Mouse (Mus musculus): Measurements from ENCODE around the gene Asic4. TPM values are rescaled to one million over a fixed set of nuclear protein-coding genes. Genes with fewer than 3 reads are reported as not detected.

Gene Asic4
- total and polyA plus RNA-seq, 3 experiments = 0.18 to 0.19 TPM; not detected in 1

- H3K36me3 ChIP-seq (ENCODE audit: control insufficient read depth in 1 of 2, insufficient read depth in 2 of 2, low read length in 2 of 2) = no peaks in the 10 kb centered on the region
- H3K4me1 ChIP-seq (ENCODE audit: control insufficient read depth in 1 of 2, insufficient read depth in 2 of 2, low read length in 2 of 2) = no peaks in the 10 kb centered on the region
- H3K4me3 ChIP-seq (ENCODE audit: control insufficient read depth in 1 of 2, insufficient read depth in 1 of 2, low read depth in 2 of 2, low read length in 2 of 2) = no peak overlapping the region
- 0 out of 4 replicates have a peak, but pooled peaks cover 0 to 1% of the 10 kb centered on the region in 2 experiments for H3K27me3 ChIP-seq (ENCODE audit: control insufficient read depth in 1 of 2, insufficient read depth in 2 of 2, low read length in 2 of 2)
- no peaks in the 10 kb centered on the region for H3K9me3 ChIP-seq (replicated peaks; ENCODE audit: insufficient read depth, low read length)
- no peak for DNase-seq (ENCODE audit: low read depth, low spot score)
- H3K27ac ChIP-seq (ENCODE audit: control insufficient read depth, low read depth, low read length) = no peak overlapping the region
- H3K79me2 ChIP-seq (ENCODE audit: control insufficient read depth, insufficient read depth, low read length, poor library complexity) = no peaks in the 10 kb centered on the region
- no peak overlapping the region for H3K9ac ChIP-seq (ENCODE audit: control insufficient read depth, low read depth, low read length, poor library complexity, severe bottlenecking)
- TF ChIP-seq MAZ (IDR thresholded peaks at IDR 0.05; ENCODE audit: low read depth, low read length) (no peak), SMC3 (IDR thresholded peaks at IDR 0.05; ENCODE audit: low read depth, low read length) (no peak), RAD21 (IDR thresholded peaks at IDR 0.05; ENCODE audit: low read depth, low read length) (no peak), MYB (IDR thresholded peaks at IDR 0.05; ENCODE audit: low read depth, low read length) (no peak), EP300 (IDR thresholded peaks at IDR 0.05; ENCODE audit: low read depth in 1 of 2, low read length in 2 of 2) (no peak), TCF12 (IDR thresholded peaks at IDR 0.05; ENCODE audit: low read depth, low read length) (no peak), MXI1 (IDR thresholded peaks at IDR 0.05; ENCODE audit: low read depth, low read length) (no peak), CHD2 (IDR thresholded peaks at IDR 0.05; ENCODE audit: low read length) (no peak), CHD1 (IDR thresholded peaks at IDR 0.05; ENCODE audit: low read depth, low read length) (no peak)
These were observed 42.4 kb downstream of the Asic4 start for GRCm38 (mm10) chr1:75492579-75493170.

- H3K27ac ChIP-seq (ENCODE audit: control insufficient read depth, low read depth, low read length) = no peak overlapping the region
- no peaks in the 10 kb centered on the region for H3K79me2 ChIP-seq (ENCODE audit: control insufficient read depth, insufficient read depth, low read length, poor library complexity)
- peak; percentile 29 for DNase-seq (ENCODE audit: low read depth, low spot score)
- no peaks in the 10 kb centered on the region for H3K4me1 ChIP-seq (ENCODE audit: control insufficient read depth in 1 of 2, insufficient read depth in 2 of 2, low read length in 2 of 2)
- H3K27me3 ChIP-seq (ENCODE audit: control insufficient read depth in 1 of 2, insufficient read depth in 2 of 2, low read length in 2 of 2) = 0 out of 4 replicates have a peak, but pooled peaks cover 0 to 1% of the 10 kb centered on the region in 2 experiments
- H3K9ac ChIP-seq (ENCODE audit: control insufficient read depth, low read depth, low read length, poor library complexity, severe bottlenecking) = no peak overlapping the region
- no peak overlapping the region for H3K4me3 ChIP-seq (ENCODE audit: control insufficient read depth in 1 of 2, insufficient read depth in 1 of 2, low read depth in 2 of 2, low read length in 2 of 2)
- H3K9me3 ChIP-seq (replicated peaks; ENCODE audit: insufficient read depth, low read length) = no peaks in the 10 kb centered on the region
- no peaks in the 10 kb centered on the region for H3K36me3 ChIP-seq (ENCODE audit: control insufficient read depth in 1 of 2, insufficient read depth in 2 of 2, low read length in 2 of 2)
- TF ChIP-seq CTCF (IDR thresholded peaks at IDR 0.05 in 2 of 3, conservative IDR thresholded peaks at IDR 0.05 in 1 of 3; ENCODE audit: control insufficient read depth in 1 of 3, insufficient read depth in 1 of 3, low read depth in 2 of 3, low read length in 3 of 3, poor library complexity in 1 of 3, severe bottlenecking in 1 of 3) (peak; percentile 61 to 67 (median 66)), RAD21 (IDR thresholded peaks at IDR 0.05; ENCODE audit: low read depth, low read length) (peak; percentile 29), TAL1 (IDR thresholded peaks at IDR 0.05; ENCODE audit: low read length) (no peak), CHD2 (IDR thresholded peaks at IDR 0.05; ENCODE audit: low read length) (no peak), SMC3 (IDR thresholded peaks at IDR 0.05; ENCODE audit: low read depth, low read length) (peak; percentile 64), MEF2A (IDR thresholded peaks at IDR 0.05; ENCODE audit: extremely low read depth, insufficient replicate concordance, low read depth, low read length, poor library complexity, severe bottlenecking) (no peak)
These were observed 44.8 kb downstream of the Asic4 start for GRCm38 (mm10) chr1:75494878-75495548.

DNA sequence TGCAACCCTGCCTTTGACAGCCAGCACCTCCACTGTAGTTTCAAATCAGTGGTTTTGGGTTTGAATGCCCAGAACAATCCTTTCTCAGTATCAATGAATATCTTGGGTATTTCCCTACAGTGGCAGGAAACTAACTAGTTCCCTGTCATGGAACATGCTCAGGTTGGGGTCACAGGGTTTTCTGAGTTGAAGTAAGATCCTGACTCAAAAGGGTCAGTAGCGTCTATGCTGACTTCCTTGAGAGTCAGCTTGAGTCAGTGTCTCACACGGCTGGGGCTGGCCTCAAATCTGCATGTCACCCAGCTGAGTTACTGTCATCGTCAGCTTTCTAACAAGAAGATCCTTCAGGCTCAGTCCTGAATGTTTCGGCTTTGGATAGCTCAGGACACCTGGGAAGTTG, 48.7 kb downstream of the Asic4 start:
- H3K4me3 ChIP-seq (ENCODE audit: control insufficient read depth in 1 of 2, insufficient read depth in 1 of 2, low read depth in 2 of 2, low read length in 2 of 2) = no peak overlapping the region
- no peaks in the 10 kb centered on the region for H3K79me2 ChIP-seq (ENCODE audit: control insufficient read depth, insufficient read depth, low read length, poor library complexity)
- DNase-seq (ENCODE audit: low read depth, low spot score) = no peak
- no peaks in the 10 kb centered on the region for H3K9me3 ChIP-seq (replicated peaks; ENCODE audit: insufficient read depth, low read length)
- H3K27me3 ChIP-seq (ENCODE audit: control insufficient read depth in 1 of 2, insufficient read depth in 2 of 2, low read length in 2 of 2) = 0 out of 4 replicates have a peak, but pooled peaks cover 0 to 1% of the 10 kb centered on the region in 2 experiments
- H3K36me3 ChIP-seq (ENCODE audit: control insufficient read depth in 1 of 2, insufficient read depth in 2 of 2, low read length in 2 of 2) = no peaks in the 10 kb centered on the region
- no peak overlapping the region for H3K27ac ChIP-seq (ENCODE audit: control insufficient read depth, low read depth, low read length)
- H3K4me1 ChIP-seq (ENCODE audit: control insufficient read depth in 1 of 2, insufficient read depth in 2 of 2, low read length in 2 of 2) = no peaks in the 10 kb centered on the region
- TF ChIP-seq ZC3H11A (IDR thresholded peaks at IDR 0.05; ENCODE audit: low read depth, low read length) = no peak
- H3K9ac ChIP-seq (ENCODE audit: control insufficient read depth, low read depth, low read length, poor library complexity, severe bottlenecking) = no peak overlapping the region

Data from MEL (cell line).